Comparison of ENCODE assay signal across 8 mouse cellular contexts in the genomic region with DNA sequence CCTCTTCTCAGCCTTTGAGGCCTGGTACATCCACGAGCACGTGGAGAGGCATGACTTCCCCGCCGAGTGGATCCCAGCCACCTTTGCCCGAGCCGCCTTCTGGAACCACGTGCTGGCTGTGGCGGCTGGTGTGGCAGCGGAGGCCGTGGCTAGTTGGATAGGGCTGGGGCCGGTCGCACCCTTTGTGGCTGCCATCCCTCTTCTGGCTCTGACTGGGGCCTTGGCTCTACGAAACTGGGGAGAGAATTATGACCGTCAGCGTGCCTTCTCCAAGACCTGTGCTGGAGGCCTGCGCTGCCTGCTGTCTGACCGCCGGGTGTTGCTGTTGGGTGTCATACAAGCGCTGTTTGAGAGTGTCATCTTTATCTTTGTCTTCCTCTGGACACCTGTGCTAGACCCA. TPM values are rescaled to one million over a fixed set of nuclear protein-coding genes. Genes with fewer than 3 reads are reported as not detected.
DNase-seq lines count a peak whose midpoint lies in the region; ATAC-seq lines count a peak whose summit lies in the region.

No protein-coding gene starts in this region.

- H3K36me3 ChIP-seq in erythroblast, embryonic 14.5 days (ENCODE audit: control insufficient read depth) = peaks cover 24% of the 10 kb centered on the region
- peaks cover 9% of the 10 kb centered on the region for H3K36me3 ChIP-seq in lung, embryonic 15.5 days
- H3K36me3 ChIP-seq in limb, embryonic 13.5 days = peaks cover 24% of the 10 kb centered on the region
- H3K36me3 ChIP-seq in stomach, embryonic 15.5 days = 0 out of 2 replicates have a peak, but pooled peaks cover 11% of the 10 kb centered on the region

- H3K4me1 ChIP-seq in erythroblast, embryonic 14.5 days (ENCODE audit: control insufficient read depth) = peaks cover 54% of the 10 kb centered on the region
- peaks cover 26% of the 10 kb centered on the region for H3K4me1 ChIP-seq in lung, embryonic 15.5 days
- peaks cover 21% of the 10 kb centered on the region for H3K4me1 ChIP-seq in limb, embryonic 13.5 days
- peaks cover 14% of the 10 kb centered on the region for H3K4me1 ChIP-seq in stomach, embryonic 15.5 days

- 92% methylated on average over 19 of the region's 19 CpGs for WGBS in lung, embryonic 15.5 days
- WGBS in limb, embryonic 13.5 days = 94% methylated on average over 19 of the region's 19 CpGs
- 94% methylated on average over 19 of the region's 19 CpGs for WGBS in stomach, embryonic 15.5 days

- no peaks in the 10 kb centered on the region for H3K9me3 ChIP-seq in erythroblast, embryonic 14.5 days (ENCODE audit: control insufficient read depth, low read length)
- no peaks in the 10 kb centered on the region for H3K9me3 ChIP-seq in lung, embryonic 15.5 days
- H3K9me3 ChIP-seq in limb, embryonic 13.5 days = no peaks in the 10 kb centered on the region
- H3K9me3 ChIP-seq in stomach, embryonic 15.5 days = no peaks in the 10 kb centered on the region

- H3K9ac ChIP-seq in lung, embryonic 15.5 days = peak overlapping the region; percentile 77
- 0 out of 2 replicates have a peak overlapping the region, but pooled peaks have one; percentile 78 for H3K9ac ChIP-seq in limb, embryonic 13.5 days
- H3K9ac ChIP-seq in stomach, embryonic 15.5 days = 0 out of 2 replicates have a peak overlapping the region, but pooled peaks have one; percentile 80

- no peaks in the 10 kb centered on the region for H3K27me3 ChIP-seq in erythroblast, embryonic 14.5 days (ENCODE audit: control insufficient read depth)
- no peaks in the 10 kb centered on the region for H3K27me3 ChIP-seq in lung, embryonic 15.5 days
- no peaks in the 10 kb centered on the region for H3K27me3 ChIP-seq in limb, embryonic 13.5 days
- no peaks in the 10 kb centered on the region for H3K27me3 ChIP-seq in stomach, embryonic 15.5 days (replicated peaks)

- no peak overlapping the region for H3K27ac ChIP-seq in lung, embryonic 15.5 days
- H3K27ac ChIP-seq in limb, embryonic 13.5 days = no peak overlapping the region
- H3K27ac ChIP-seq in stomach, embryonic 15.5 days = no peak overlapping the region

- ATAC-seq in erythroblast, adult 5-6 weeks (replicated peaks; ENCODE audit: low FRiP score, poor library complexity, severe bottlenecking) = no peak
- ATAC-seq in lung, embryonic 15.5 days (ENCODE audit: borderline replicate concordance, extremely low read depth, low FRiP score, low TSS enrichment) = no peak
- ATAC-seq in limb, embryonic 13.5 days (ENCODE audit: low FRiP score, low read depth) = no peak
- no peak for ATAC-seq in stomach, embryonic 15.5 days (ENCODE audit: insufficient read depth, low FRiP score, low read depth)

- peak overlapping the region; percentile 82 for H3K4me3 ChIP-seq in erythroblast, embryonic 14.5 days (replicated peaks)
- H3K4me3 ChIP-seq in lung, embryonic 15.5 days = peak overlapping the region; percentile 81
- H3K4me3 ChIP-seq in limb, embryonic 13.5 days = peak overlapping the region; percentile 67
- H3K4me3 ChIP-seq in stomach, embryonic 15.5 days (replicated peaks) = peak overlapping the region; percentile 94; the same call in 1 of the 2 replicates

- H3K4me2 ChIP-seq in lung, embryonic 15.5 days = peak overlapping the region; percentile 90
- H3K4me2 ChIP-seq in limb, embryonic 13.5 days (replicated peaks) = peak overlapping the region; percentile 93
- H3K4me2 ChIP-seq in stomach, embryonic 15.5 days = peak overlapping the region; percentile 88

- DNase-seq in lung, postnatal 10 days = no peak
- no peak for DNase-seq in layer of hippocampus, adult 8-10 months (ENCODE audit: low spot score in 2 of 2)
- no peak for DNase-seq in retina, postnatal 1 day

RNA-seq across cellular contexts. Expression of gene Mfsd5, which starts 1.4 kb away (rescaled TPM):
- polyA plus RNA-seq in erythroblast, embryonic 14.5 days (2012) = 3.2 and 3.5 TPM in 2 replicates
- total RNA-seq in erythroblast, adult 5-6 weeks (2015; ENCODE audit: low replicate concordance) = 5.9 and 15.6 TPM in 2 replicates
- total RNA-seq in erythroblast, adult 5-6 weeks (2017; ENCODE audit: low replicate concordance) = 2.5 and 10.7 TPM in 2 replicates
- polyA plus RNA-seq in lung, embryonic 15.5 days (2015; fragmentation: Nextera tagmentation; extraction: Ambion mirVana) = 63.8 and 65.3 TPM in 2 replicates
- 64.7 and 65.8 TPM in 2 replicates for polyA plus RNA-seq in limb, embryonic 13.5 days (2015; fragmentation: Nextera tagmentation; extraction: Ambion mirVana)
- 66.3 and 66.4 TPM in 2 replicates for polyA plus RNA-seq in stomach, embryonic 15.5 days (2015; fragmentation: Nextera tagmentation; extraction: Ambion mirVana)
- 10 to 100 TPM; 36.9 to 41.8 (median 38.5) TPM for total RNA-seq in layer of hippocampus, adult 8-10 months (2022)

RNA-seq across cellular contexts. Expression of gene Gm9918, which starts 10.3 kb away (rescaled TPM):
- not detected in 2 replicates for polyA plus RNA-seq in erythroblast, embryonic 14.5 days (2012)
- not detected in 2 replicates for total RNA-seq in erythroblast, adult 5-6 weeks (2015; ENCODE audit: low replicate concordance)
- total RNA-seq in erythroblast, adult 5-6 weeks (2017; ENCODE audit: low replicate concordance) = not detected in 2 replicates
- polyA plus RNA-seq in lung, embryonic 15.5 days (2015; fragmentation: Nextera tagmentation; extraction: Ambion mirVana) = 0.53 and 0.57 TPM in 2 replicates
- 1.1 and 1.3 TPM in 2 replicates for polyA plus RNA-seq in limb, embryonic 13.5 days (2015; fragmentation: Nextera tagmentation; extraction: Ambion mirVana)
- polyA plus RNA-seq in stomach, embryonic 15.5 days (2015; fragmentation: Nextera tagmentation; extraction: Ambion mirVana) = 0.27 and 0.30 TPM in 2 replicates
- under 1 TPM in 1 of 4 experiments, not detected in 3; 0.16 TPM for total RNA-seq in layer of hippocampus, adult 8-10 months (2022)

RNA-seq across cellular contexts. Expression of gene Espl1, which starts 15.4 kb away (rescaled TPM):
- polyA plus RNA-seq in erythroblast, embryonic 14.5 days (2012) = 12.0 and 15.2 TPM in 2 replicates
- 4.8 and 10.9 TPM in 2 replicates for total RNA-seq in erythroblast, adult 5-6 weeks (2015; ENCODE audit: low replicate concordance)
- total RNA-seq in erythroblast, adult 5-6 weeks (2017; ENCODE audit: low replicate concordance) = 29.3 and 37.1 TPM in 2 replicates
- 27.6 and 32.2 TPM in 2 replicates for polyA plus RNA-seq in lung, embryonic 15.5 days (2015; fragmentation: Nextera tagmentation; extraction: Ambion mirVana)
- 23.7 and 32.2 TPM in 2 replicates for polyA plus RNA-seq in limb, embryonic 13.5 days (2015; fragmentation: Nextera tagmentation; extraction: Ambion mirVana)
- polyA plus RNA-seq in stomach, embryonic 15.5 days (2015; fragmentation: Nextera tagmentation; extraction: Ambion mirVana) = 22.9 and 23.9 TPM in 2 replicates
- 1 to 10 TPM in 2 of 4 experiments, under 1 TPM in 2; 0.67 to 2.4 (median 1.1) TPM for total RNA-seq in layer of hippocampus, adult 8-10 months (2022)

RNA-seq across cellular contexts. Expression of gene Rarg, which starts 23.3 kb away (rescaled TPM):
- 0.09 TPM in 2 replicates for polyA plus RNA-seq in erythroblast, embryonic 14.5 days (2012)
- total RNA-seq in erythroblast, adult 5-6 weeks (2015; ENCODE audit: low replicate concordance) = 0.84 and 1.5 TPM in 2 replicates
- total RNA-seq in erythroblast, adult 5-6 weeks (2017; ENCODE audit: low replicate concordance) = 0.84 and 5.2 TPM in 2 replicates
- polyA plus RNA-seq in lung, embryonic 15.5 days (2015; fragmentation: Nextera tagmentation; extraction: Ambion mirVana) = 43.7 and 43.8 TPM in 2 replicates
- polyA plus RNA-seq in limb, embryonic 13.5 days (2015; fragmentation: Nextera tagmentation; extraction: Ambion mirVana) = 131 and 145 TPM in 2 replicates
- polyA plus RNA-seq in stomach, embryonic 15.5 days (2015; fragmentation: Nextera tagmentation; extraction: Ambion mirVana) = 29.8 and 33.8 TPM in 2 replicates
- 10 to 100 TPM; 14.5 to 20.7 (median 16.5) TPM for total RNA-seq in layer of hippocampus, adult 8-10 months (2022)

RNA-seq across cellular contexts. Expression of gene Pfdn5, which starts 45.3 kb away (rescaled TPM):
- polyA plus RNA-seq in erythroblast, embryonic 14.5 days (2012) = 1.2 and 3.3 TPM in 2 replicates
- 71.1 and 131 TPM in 2 replicates for total RNA-seq in erythroblast, adult 5-6 weeks (2015; ENCODE audit: low replicate concordance)
- 120 and 128 TPM in 2 replicates for total RNA-seq in erythroblast, adult 5-6 weeks (2017; ENCODE audit: low replicate concordance)
- polyA plus RNA-seq in lung, embryonic 15.5 days (2015; fragmentation: Nextera tagmentation; extraction: Ambion mirVana) = 368 and 401 TPM in 2 replicates
- polyA plus RNA-seq in limb, embryonic 13.5 days (2015; fragmentation: Nextera tagmentation; extraction: Ambion mirVana) = 431 and 451 TPM in 2 replicates
- 322 TPM in 2 replicates for polyA plus RNA-seq in stomach, embryonic 15.5 days (2015; fragmentation: Nextera tagmentation; extraction: Ambion mirVana)
- 100 to 1,000 TPM; 400 to 493 (median 445) TPM for total RNA-seq in layer of hippocampus, adult 8-10 months (2022)

Comparison
In these comparisons a context has a peak if more than half of its experiments do, and no peak if none do; other contexts are left out.
1. RNA of gene Mfsd5, which starts 1.4 kb away (polyA plus RNA-seq): 66.3 to 66.4 TPM in stomach, embryonic 15.5 days, 64.7 to 65.8 TPM in limb, embryonic 13.5 days and 63.8 to 65.3 TPM in lung, embryonic 15.5 days; 3.2 to 3.5 TPM in erythroblast, embryonic 14.5 days; every median in the first group is over 10 times any median in the second.
2. Peak in every context shown above with its lines, with median percentiles within 50 percentile points of each other: H3K4me3 ChIP-seq, H3K4me2 ChIP-seq and H3K9ac ChIP-seq.